Mouse (Mus musculus) kidney, embryonic 14.5 days (tissue): ENCODE results near the gene Atox1. TPM values are rescaled to one million over a fixed set of nuclear protein-coding genes. Genes with fewer than 3 reads are reported as not detected.
"Not testable (repeated sequence)": the region's sequence is repeated elsewhere in the genome, so short reads cannot be mapped to it uniquely, and the experiment has no call there.

Experiments used
- ATAC-seq: fragments of 200-750 bp; cut with Nextera tagmentation; 2 replicates; pipeline ENCODE4 v1.8.0; 2017; ENCODE audit warnings: moderate number of reproducible peaks, mild to moderate bottlenecking, moderate TSS enrichment, moderate library complexity; ENCODE audit not compliant: low FRiP score, low TSS enrichment
- H3K27ac ChIP-seq: fragments of 300-500 bp; sonication (generic); 2 replicates; pipeline ENCODE4 v1.5.1; 2014; ENCODE audit warnings: low read depth, mild to moderate bottlenecking, low read length, moderate library complexity, mixed read lengths
- H3K27me3 ChIP-seq: fragments of 300-500 bp; sonication (generic); 2 replicates; pipeline ENCODE4 v1.6.1; 2014; ENCODE audit warnings: mild to moderate bottlenecking, low read length; ENCODE audit not compliant: control insufficient read depth, insufficient read depth
- H3K36me3 ChIP-seq: fragments of 300-500 bp; sonication (generic); 2 replicates; pipeline ENCODE4 v1.6.1; 2014; ENCODE audit warnings: low read length, mixed read lengths; ENCODE audit not compliant: control insufficient read depth, insufficient read depth
- H3K4me1 ChIP-seq: fragments of 300-500 bp; sonication (generic); 2 replicates; pipeline ENCODE4 v1.6.1; 2014; ENCODE audit warnings: low read length, mixed read lengths; ENCODE audit not compliant: control insufficient read depth, insufficient read depth
- H3K4me2 ChIP-seq: fragments of 300-500 bp; sonication (generic); replicated peaks from 2 replicates; pipeline ENCODE4 v1.6.1; 2014; ENCODE audit warnings: low read depth, mild to moderate bottlenecking, low read length
- H3K4me3 ChIP-seq: fragments of 300-500 bp; sonication (generic); 2 replicates; pipeline ENCODE4 v1.5.1; 2014; ENCODE audit warnings: mild to moderate bottlenecking, low read length
- H3K9ac ChIP-seq: fragments of 300-500 bp; sonication (generic); 2 replicates; pipeline ENCODE4 v1.6.1; 2014; ENCODE audit warnings: low read depth, mild to moderate bottlenecking, low read length, moderate library complexity
- H3K9me3 ChIP-seq: fragments of 300-500 bp; sonication (generic); 2 replicates; pipeline ENCODE4 v1.6.1; 2016; ENCODE audit warnings: low read length; ENCODE audit not compliant: control insufficient read depth
- WGBS: fragments of 180-500 bp; shearing (Covaris S2); extraction: QIAGEN DNeasy Blood & Tissue Kit; methylation state at CpG from one replicate; pipeline ENCODE4 v1.1.7; 2014; 5-methylcytosine and 5-hydroxymethylcytosine counted together
- polyA plus RNA-seq: library from polyadenylated mRNA; unstranded; fragments of >200 nt; fragmentation: Nextera tagmentation; extraction: Ambion mirVana; gene quantifications from 2 replicates; pipeline ENCODE4 v1.2.1, GENCODE M21; 2014

Atox1 gene
- polyA plus RNA-seq, 1 experiment from 2014 or later: 389 TPM

DNA sequence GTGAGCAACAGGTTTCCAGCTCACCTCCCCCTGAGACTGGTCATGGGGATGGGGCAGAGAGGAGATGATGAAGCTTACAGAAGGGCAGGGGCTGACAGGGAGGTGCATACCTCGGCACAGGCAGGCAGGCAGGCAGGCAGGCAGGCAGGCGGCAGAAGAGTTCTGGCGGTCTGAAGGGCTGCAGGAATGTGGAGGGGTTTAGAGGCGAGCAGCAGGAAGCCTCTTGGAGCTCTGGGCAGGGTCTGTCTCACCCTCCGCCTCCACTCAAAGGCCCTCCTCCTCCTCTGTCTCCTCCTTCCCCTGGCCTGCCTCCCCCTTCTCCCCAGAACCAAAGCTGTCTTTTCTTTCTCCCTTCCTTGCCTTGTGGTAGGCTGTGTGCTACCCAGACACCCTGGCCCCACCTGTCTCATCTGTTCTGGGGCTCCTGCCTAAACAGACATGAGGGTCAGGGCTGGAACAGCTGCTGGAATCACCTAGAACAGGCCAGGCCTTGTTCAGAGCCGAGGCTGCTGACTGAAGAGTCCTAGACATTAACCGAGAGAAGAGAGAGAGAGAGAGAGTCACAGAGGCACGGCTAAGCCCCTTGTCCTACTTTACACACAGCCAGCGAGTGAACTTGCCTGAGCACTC lies 41.2 kb downstream of the Atox1 start:
- H3K4me1 ChIP-seq: peaks cover 52% of the 10 kb centered on the region
- ATAC-seq: peak; percentile 87
- H3K9me3 ChIP-seq: no peaks in the 10 kb centered on the region
- 3% methylated on average over 9 of the region's 9 CpGs for WGBS
- peak overlapping the region; percentile 79 for H3K9ac ChIP-seq
- peak overlapping the region; percentile 95 for H3K27ac ChIP-seq
- H3K4me2 ChIP-seq: peak overlapping the region; percentile 59
- peak overlapping the region; percentile 70 for H3K4me3 ChIP-seq
- H3K27me3 ChIP-seq: no peaks in the 10 kb centered on the region
- H3K36me3 ChIP-seq: no peaks in the 10 kb centered on the region; the same call in 1 of the 2 replicates

DNA sequence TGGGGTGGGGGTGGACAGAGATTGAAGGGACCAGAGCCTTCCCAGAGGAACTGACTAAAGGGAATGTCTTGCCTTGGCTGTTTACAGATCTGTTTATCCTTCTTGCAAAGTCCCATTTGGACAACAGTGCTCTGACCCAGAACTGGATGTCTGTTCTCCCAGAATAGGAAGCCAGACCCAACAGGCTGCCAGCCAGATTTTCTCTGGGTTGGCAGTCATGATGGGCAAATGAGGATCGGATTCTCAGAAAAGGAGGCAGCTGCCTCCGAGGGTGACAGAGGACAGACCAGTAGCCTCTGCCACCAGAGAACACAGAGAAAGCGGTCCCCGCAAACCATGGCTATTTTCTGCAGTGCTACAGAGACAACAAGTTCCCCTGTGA lies 41.8 kb downstream of the Atox1 start:
- Histone ChIP-seq H3K36me3 (no peaks in the 10 kb centered on the region; the same call in 1 of the 2 replicates), H3K9ac (peak overlapping the region; percentile 79), H3K27ac (peak overlapping the region; percentile 95), H3K27me3 (no peaks in the 10 kb centered on the region), H3K4me2 (peak overlapping the region; percentile 59), H3K9me3 (no peaks in the 10 kb centered on the region), H3K4me3 (peak overlapping the region; percentile 70), H3K4me1 (peaks cover 54% of the 10 kb centered on the region)
- ATAC-seq: no peak
- 6% methylated on average over 4 of the region's 4 CpGs for WGBS

GRCm38 (mm10) chr11:55418704-55419061 lies 42.4 kb downstream of the Atox1 start:
- Histone ChIP-seq H3K27ac (peak overlapping the region; percentile 95), H3K36me3 (no peaks in the 10 kb centered on the region; the same call in 1 of the 2 replicates), H3K4me1 (peaks cover 51% of the 10 kb centered on the region), H3K9me3 (no peaks in the 10 kb centered on the region), H3K27me3 (no peaks in the 10 kb centered on the region), H3K4me2 (peak overlapping the region; percentile 59), H3K9ac (peak overlapping the region; percentile 79), H3K4me3 (peak overlapping the region; percentile 70)
- 7% methylated on average over 3 of the region's 3 CpGs for WGBS
- no peak for ATAC-seq

DNA sequence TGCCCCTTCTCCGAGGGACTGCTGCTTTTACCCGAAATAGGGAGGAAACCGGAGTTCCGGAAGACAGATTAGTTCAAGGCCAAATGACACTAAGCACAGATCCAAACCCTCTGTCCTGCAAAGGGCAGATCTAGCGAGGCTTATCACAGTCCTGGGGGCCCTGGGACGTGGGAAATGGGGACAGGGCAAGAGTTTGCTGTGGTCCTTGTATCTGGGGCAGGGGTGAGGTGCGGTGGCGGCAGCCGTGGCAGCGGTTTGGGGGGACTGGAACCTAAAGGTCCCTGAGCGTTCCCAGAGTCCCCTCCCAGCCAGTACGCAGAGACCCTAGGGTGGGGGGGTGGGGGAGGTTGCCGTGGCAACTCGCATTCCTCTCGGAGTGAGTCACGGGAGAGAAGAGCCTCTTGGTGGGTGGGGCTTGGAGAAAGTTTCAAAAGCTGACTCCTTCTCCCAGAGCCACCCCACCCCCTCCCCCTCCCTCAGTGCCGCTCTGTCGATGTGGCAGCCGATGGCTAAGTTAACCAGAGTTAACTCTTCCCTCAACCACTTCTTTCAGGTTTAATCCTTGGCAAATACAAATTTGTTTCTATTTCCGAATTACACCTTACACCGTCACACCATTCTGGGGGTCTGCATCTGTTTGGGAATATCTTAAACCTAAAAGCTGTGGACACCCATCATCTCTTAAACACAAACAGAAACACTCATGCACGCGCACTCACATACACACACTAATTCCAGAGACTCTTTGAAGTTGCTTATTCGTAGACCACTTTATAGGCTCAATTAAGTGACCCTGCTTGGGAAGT lies 42.9 kb downstream of the Atox1 start:
- H3K9ac ChIP-seq: peak overlapping the region; percentile 79
- H3K36me3 ChIP-seq: peaks cover 6% of the 10 kb centered on the region
- H3K4me2 ChIP-seq: peak overlapping the region; percentile 59
- ATAC-seq: peak; percentile 63
- peaks cover 50% of the 10 kb centered on the region for H3K4me1 ChIP-seq
- H3K4me3 ChIP-seq: peak overlapping the region; percentile 70
- peak overlapping the region; percentile 96 for H3K27ac ChIP-seq
- H3K9me3 ChIP-seq: no peaks in the 10 kb centered on the region
- no peaks in the 10 kb centered on the region for H3K27me3 ChIP-seq
- under 1% methylated on average over 23 of the region's 24 CpGs for WGBS

- no peak for ATAC-seq
- H3K4me1 ChIP-seq: peaks cover 49% of the 10 kb centered on the region
- H3K9me3 ChIP-seq: no peaks in the 10 kb centered on the region
- peak overlapping the region; percentile 70; the same call in 1 of the 2 replicates for H3K4me3 ChIP-seq
- H3K4me2 ChIP-seq: peak overlapping the region; percentile 59
- H3K9ac ChIP-seq: 0 out of 2 replicates have a peak overlapping the region, but pooled peaks have one; percentile 79
- no peaks in the 10 kb centered on the region for H3K27me3 ChIP-seq
- H3K36me3 ChIP-seq: peaks cover 19% of the 10 kb centered on the region
- WGBS: 47% methylated on average over 6 of the region's 6 CpGs
- peak overlapping the region; percentile 96; the same call in 1 of the 2 replicates for H3K27ac ChIP-seq
Observed at GRCm38 (mm10) chr11:55416609-55417265, 44.3 kb downstream of the Atox1 start.

DNA sequence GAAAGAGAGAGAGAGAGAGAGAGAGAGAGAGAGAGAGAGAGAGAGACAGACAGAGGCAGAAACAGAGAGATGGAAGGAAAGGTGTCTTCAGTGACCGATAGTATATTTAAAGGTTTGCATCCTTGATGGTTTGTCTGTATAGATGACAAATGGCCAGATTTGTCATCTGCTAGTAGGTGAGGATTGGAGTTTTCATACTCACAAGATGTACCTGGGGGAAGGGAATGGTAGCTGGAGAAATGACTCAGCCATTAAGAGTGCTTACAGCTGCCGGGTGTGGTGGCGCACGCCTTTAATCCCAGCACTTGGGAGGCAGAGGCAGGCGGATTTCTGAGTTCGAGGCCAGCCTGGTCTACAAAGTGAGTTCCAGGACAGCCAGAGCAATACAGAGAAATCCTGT lies 45.3 kb downstream of the Atox1 start:
- H3K4me2 ChIP-seq: 0 out of 2 replicates have a peak overlapping the region, but pooled peaks have one; percentile 27

GRCm38 (mm10) chr11:55415036-55415704 lies 45.9 kb downstream of the Atox1 start:
- H3K4me3 ChIP-seq: peak overlapping the region; percentile 9; the same call in 1 of the 2 replicates
- no peak for ATAC-seq
- H3K36me3 ChIP-seq: peaks cover 20% of the 10 kb centered on the region
- H3K4me1 ChIP-seq: peaks cover 47% of the 10 kb centered on the region
- H3K4me2 ChIP-seq: peak overlapping the region; percentile 27
- no peaks in the 10 kb centered on the region for H3K9me3 ChIP-seq
- 15% methylated on average over 9 of the region's 9 CpGs for WGBS
- H3K27me3 ChIP-seq: no peaks in the 10 kb centered on the region
- peak overlapping the region; percentile 84 for H3K27ac ChIP-seq
- H3K9ac ChIP-seq: no peak overlapping the region

More for the DNA sequence above, 45.3 kb downstream of the Atox1 start:
- not testable (repeated sequence) for ATAC-seq, H3K27me3 ChIP-seq, H3K4me3 ChIP-seq, H3K9ac ChIP-seq, H3K9me3 ChIP-seq
- H3K4me1 ChIP-seq: peaks cover 49% of the 10 kb centered on the region
- 88% methylated on average over 6 of the region's 6 CpGs for WGBS
- peaks cover 20% of the 10 kb centered on the region for H3K36me3 ChIP-seq
- peak overlapping the region; percentile 84; the same call in 1 of the 2 replicates for H3K27ac ChIP-seq

DNA sequence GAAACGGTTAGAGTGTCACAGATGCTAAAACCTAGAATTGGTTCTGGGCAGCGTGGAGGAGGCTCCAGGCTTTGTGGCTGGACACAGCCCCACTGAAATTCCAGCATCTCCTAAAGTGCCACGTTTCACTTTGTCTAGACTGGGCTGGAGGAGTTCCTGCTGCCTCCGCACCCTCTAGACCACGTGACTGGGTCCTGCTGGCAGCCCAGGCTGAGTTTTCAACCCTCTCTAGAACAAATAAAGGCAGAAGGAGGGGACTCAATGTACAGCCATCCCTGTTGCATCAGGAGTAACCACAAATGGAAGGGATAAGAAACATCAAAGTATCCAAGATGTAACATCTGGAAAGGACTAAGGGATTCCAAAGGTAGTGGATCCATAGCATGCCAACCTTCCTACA lies 46.7 kb downstream of the Atox1 start:
- 27% methylated on average over 5 of the region's 5 CpGs for WGBS
- Histone ChIP-seq H3K4me2 (peak overlapping the region; percentile 27; the same call in 1 of the 2 replicates), H3K27me3 (no peaks in the 10 kb centered on the region), H3K27ac (peak overlapping the region; percentile 84; the same call in 1 of the 2 replicates), H3K4me1 (peaks cover 41% of the 10 kb centered on the region), H3K36me3 (peaks cover 26% of the 10 kb centered on the region), H3K9me3 (no peaks in the 10 kb centered on the region), H3K4me3 (no peak overlapping the region), H3K9ac (no peak overlapping the region)
- no peak for ATAC-seq
